Comparison of ENCODE assay signal across 14 mouse cellular contexts in genomic region chr9:109040216-109040615, GRCm38 (mm10). TPM values are rescaled to one million over a fixed set of nuclear protein-coding genes. Genes with fewer than 3 reads are reported as not detected.
DNase-seq lines count a peak whose midpoint lies in the region; ATAC-seq and TF ChIP-seq lines count a peak whose summit lies in the region.
"Had no signal": no experiment of that assay in that cellular context is flagged by ENCODE, and none has a peak within 500 bp of the region (broad histone marks: within the 10 kb centered on the region; RNA-seq: fewer than 3 reads in every experiment).

No protein-coding gene starts in this region.

- peak overlapping the region; percentile 66 for H3K27ac ChIP-seq in stomach, embryonic 16.5 days (ENCODE audit: low read length)
- H3K27ac ChIP-seq: hindbrain, embryonic 12.5 days; liver, embryonic 14.5 days had no signal

- no peak for TF ChIP-seq CTCF in lung, adult 2 months (IDR thresholded peaks at IDR 0.05; ENCODE audit: insufficient read depth, low read length)

- peaks cover 18% of the 10 kb centered on the region for H3K4me1 ChIP-seq in lung, adult 2 months (ENCODE audit: control insufficient read depth, insufficient read depth, low read length)
- peaks cover 17% of the 10 kb centered on the region for H3K4me1 ChIP-seq in stomach, embryonic 16.5 days (ENCODE audit: control insufficient read depth, insufficient read depth, low read length)

- H3K36me3 ChIP-seq in stomach, embryonic 16.5 days (ENCODE audit: control insufficient read depth, insufficient read depth, low read length): no peaks in the 10 kb centered on the region
- H3K36me3 ChIP-seq: hindbrain, embryonic 12.5 days had no signal

- peak overlapping the region; percentile 37; the same call in 1 of the 2 replicates for H3K9ac ChIP-seq in stomach, embryonic 16.5 days (ENCODE audit: low read length)
- H3K9ac ChIP-seq: hindbrain, embryonic 12.5 days; liver, embryonic 14.5 days had no signal

- DNase-seq in gastrocnemius, postnatal 4 days (ENCODE audit: low spot score in 2 of 2): peak; percentile 4 to 15
- no peak for DNase-seq in gastrocnemius, postnatal 10 days
- DNase-seq in lung, adult 2 months: no peak
- DNase-seq in lung, postnatal 36 days: no peak
- peak; percentile 78 for DNase-seq in kidney, adult 9 months
- no peak for DNase-seq in ovary, postnatal 10 days (ENCODE audit: low spot score)
- no peak for DNase-seq in MN1 (ENCODE audit: low spot score)
- DNase-seq: adrenal gland, adult 2 months; cerebellum, adult 11 months; thymus, postnatal 36 days had no signal

- ATAC-seq in stomach, embryonic 16.5 days (ENCODE audit: insufficient read depth, low FRiP score): no peak
- ATAC-seq: midbrain, embryonic 16.5 days had no signal

- H3K27me3 ChIP-seq in stomach, embryonic 16.5 days (ENCODE audit: control insufficient read depth, insufficient read depth, low read length): no peaks in the 10 kb centered on the region
- H3K27me3 ChIP-seq: hindbrain, embryonic 12.5 days had no signal

- no peaks in the 10 kb centered on the region for H3K9me3 ChIP-seq in stomach, embryonic 16.5 days (replicated peaks; ENCODE audit: control insufficient read depth, low read length)
- H3K9me3 ChIP-seq: hindbrain, embryonic 12.5 days had no signal

- H3K4me3 ChIP-seq in lung, adult 2 months (replicated peaks; ENCODE audit: extremely low read depth, low read depth, low read length): peak overlapping the region; percentile 87
- peak overlapping the region; percentile 10; the same call in 1 of the 2 replicates for H3K4me3 ChIP-seq in stomach, embryonic 16.5 days (replicated peaks; ENCODE audit: low read length)
- H3K4me3 ChIP-seq: hindbrain, embryonic 12.5 days had no signal

- TF ChIP-seq POLR2A in lung, adult 2 months (IDR thresholded peaks at IDR 0.05; ENCODE audit: borderline replicate concordance, extremely low read depth, low read depth, low read length): no peak

- peak overlapping the region; percentile 71 for H3K4me2 ChIP-seq in stomach, embryonic 16.5 days (ENCODE audit: low read depth, low read length)
- H3K4me2 ChIP-seq: hindbrain, embryonic 12.5 days had no signal

- WGBS in lung, adult 2 months: 35% methylated on average over 8 of the region's 8 CpGs
- 73% methylated on average over 8 of the region's 8 CpGs for WGBS in stomach, embryonic 16.5 days

RNA-seq across cellular contexts. Expression of gene Shisa5, which starts 1.9 kb away (rescaled TPM):
- 10 to 100 TPM; 50.6 to 54.3 TPM for total RNA-seq in gastrocnemius, postnatal 4 days (2021)
- 10 to 100 TPM; 30.9 to 39.2 TPM for total RNA-seq in gastrocnemius, postnatal 10 days (2021)
- 918 and 1,083 TPM in 2 replicates for polyA plus RNA-seq in lung, adult 2 months (2012; rRNA removed)
- polyA plus RNA-seq in stomach, embryonic 16.5 days (2015; fragmentation: Nextera tagmentation; extraction: Ambion mirVana): 132 and 161 TPM in 2 replicates

RNA-seq across cellular contexts. Expression of gene Trex1, which starts 19.3 kb away (rescaled TPM):
- total RNA-seq in gastrocnemius, postnatal 4 days (2021): 10 to 100 TPM; 10.3 to 12.0 TPM
- 10 to 100 TPM; 10.8 to 11.4 TPM for total RNA-seq in gastrocnemius, postnatal 10 days (2021)
- 83.7 and 86.9 TPM in 2 replicates for polyA plus RNA-seq in lung, adult 2 months (2012; rRNA removed)
- polyA plus RNA-seq in stomach, embryonic 16.5 days (2015; fragmentation: Nextera tagmentation; extraction: Ambion mirVana): 13.7 and 15.7 TPM in 2 replicates

RNA-seq across cellular contexts. Expression of gene Atrip, which starts 33.7 kb away (rescaled TPM):
- total RNA-seq in gastrocnemius, postnatal 4 days (2021): 10 to 100 TPM; 10.4 to 13.5 TPM
- total RNA-seq in gastrocnemius, postnatal 10 days (2021): 10 to 100 TPM in 1 of 2 experiments, 1 to 10 TPM in 1; 7.6 to 11.6 TPM
- polyA plus RNA-seq in lung, adult 2 months (2012; rRNA removed): 18.8 and 21.9 TPM in 2 replicates
- 23.1 and 23.4 TPM in 2 replicates for polyA plus RNA-seq in stomach, embryonic 16.5 days (2015; fragmentation: Nextera tagmentation; extraction: Ambion mirVana)

RNA-seq across cellular contexts. Expression of gene Ccdc51, which starts 42.1 kb away (rescaled TPM):
- 1 to 10 TPM; 8.6 to 9.1 TPM for total RNA-seq in gastrocnemius, postnatal 4 days (2021)
- 1 to 10 TPM; 7.1 to 7.6 TPM for total RNA-seq in gastrocnemius, postnatal 10 days (2021)
- 3.5 and 3.7 TPM in 2 replicates for polyA plus RNA-seq in lung, adult 2 months (2012; rRNA removed)
- 15.8 and 17.3 TPM in 2 replicates for polyA plus RNA-seq in stomach, embryonic 16.5 days (2015; fragmentation: Nextera tagmentation; extraction: Ambion mirVana)

RNA-seq across cellular contexts. Expression of gene Tma7, which starts 42.2 kb away (rescaled TPM):
- 100 to 1,000 TPM; 186 to 241 TPM for total RNA-seq in gastrocnemius, postnatal 4 days (2021)
- 100 to 1,000 TPM; 213 to 219 TPM for total RNA-seq in gastrocnemius, postnatal 10 days (2021)
- 13.4 and 19.0 TPM in 2 replicates for polyA plus RNA-seq in lung, adult 2 months (2012; rRNA removed)
- 495 and 585 TPM in 2 replicates for polyA plus RNA-seq in stomach, embryonic 16.5 days (2015; fragmentation: Nextera tagmentation; extraction: Ambion mirVana)

Comparison
In these comparisons a context has a peak if more than half of its experiments do, and no peak if none do; other contexts are left out.
1. DNase-seq: peak in gastrocnemius, postnatal 4 days (2 of 2) and kidney, adult 9 months (single experiment); none in gastrocnemius, postnatal 10 days (single experiment), lung, adult 2 months (single experiment), lung, postnatal 36 days (single experiment), ovary, postnatal 10 days (single experiment) and MN1 (single experiment).